Comparison of ENCODE assay signal across 8 mouse cellular contexts in the genomic region with DNA sequence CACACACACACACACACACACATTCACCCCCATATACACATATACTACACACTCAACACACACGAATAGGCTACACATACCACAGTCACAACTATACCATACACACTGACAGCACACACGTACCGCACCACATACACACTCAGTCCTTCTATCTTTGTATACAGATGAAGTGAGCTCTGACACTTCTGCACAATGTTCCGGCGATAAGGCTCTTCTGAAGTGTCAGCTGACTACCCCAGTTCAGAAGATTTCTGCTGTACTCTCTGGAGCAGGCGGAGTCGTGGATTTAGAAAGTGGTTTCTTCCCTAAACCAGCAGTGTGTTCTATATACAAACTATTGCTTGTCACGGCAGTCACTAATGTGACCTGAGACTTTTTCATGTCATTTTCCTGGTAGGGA. TPM values are rescaled to one million over a fixed set of nuclear protein-coding genes. Genes with fewer than 3 reads are reported as not detected.
DNase-seq lines count a peak whose midpoint lies in the region; ATAC-seq and TF ChIP-seq lines count a peak whose summit lies in the region.

No protein-coding gene starts in this region.

- peaks cover 58% of the 10 kb centered on the region for H3K36me3 ChIP-seq in midbrain, embryonic 10.5 days
- peaks cover 36% of the 10 kb centered on the region for H3K36me3 ChIP-seq in midbrain, postnatal 0 days (ENCODE audit: insufficient read depth, low read length)
- H3K36me3 ChIP-seq in limb, embryonic 10.5 days = peaks cover 61% of the 10 kb centered on the region
- H3K36me3 ChIP-seq in stomach, embryonic 15.5 days = peaks cover 33% of the 10 kb centered on the region

- no peak for TF ChIP-seq CTCF in gastrocnemius, adult 2 months (IDR thresholded peaks at IDR 0.05)
- no peak for TF ChIP-seq CTCF in midbrain, postnatal 0 days (IDR thresholded peaks at IDR 0.05)

- no peaks in the 10 kb centered on the region for H3K9me3 ChIP-seq in midbrain, embryonic 10.5 days (replicated peaks)
- no peaks in the 10 kb centered on the region for H3K9me3 ChIP-seq in midbrain, postnatal 0 days (ENCODE audit: low read length)
- no peaks in the 10 kb centered on the region for H3K9me3 ChIP-seq in limb, embryonic 10.5 days (replicated peaks)
- H3K9me3 ChIP-seq in stomach, embryonic 15.5 days = no peaks in the 10 kb centered on the region

- intact Hi-C loops in gastrocnemius, adult 2 months (cut with DNase I) = no loop called here

- H3K9ac ChIP-seq in midbrain, postnatal 0 days (replicated peaks; ENCODE audit: low read length, poor library complexity, severe bottlenecking) = no peak overlapping the region
- no peak overlapping the region for H3K9ac ChIP-seq in stomach, embryonic 15.5 days

- H3K4me3 ChIP-seq in gastrocnemius, adult 2 months = no peak overlapping the region
- no peak overlapping the region for H3K4me3 ChIP-seq in midbrain, embryonic 10.5 days
- H3K4me3 ChIP-seq in midbrain, postnatal 0 days (ENCODE audit: low read depth, low read length) = no peak overlapping the region
- no peak overlapping the region for H3K4me3 ChIP-seq in limb, embryonic 10.5 days
- no peak overlapping the region for H3K4me3 ChIP-seq in stomach, embryonic 15.5 days (replicated peaks)

- no peak for DNase-seq in gastrocnemius, adult 2 months
- no peak for DNase-seq in gastrocnemius, adult 8-10 months (ENCODE audit: low spot score in 2 of 2)
- DNase-seq in midbrain, embryonic 10.5 days (ENCODE audit: low spot score) = no peak
- no peak for DNase-seq in midbrain, postnatal 0 days (ENCODE audit: low spot score)
- no peak for DNase-seq in limb, embryonic 10.5 days (ENCODE audit: low spot score)
- DNase-seq in right cerebral cortex, postnatal 10 days (ENCODE audit: low spot score in 2 of 2) = no peak

- no peaks in the 10 kb centered on the region for H3K27me3 ChIP-seq in midbrain, embryonic 10.5 days (ENCODE audit: low read depth, poor library complexity, severe bottlenecking)
- no peaks in the 10 kb centered on the region for H3K27me3 ChIP-seq in midbrain, postnatal 0 days (ENCODE audit: insufficient read depth, low read length)
- H3K27me3 ChIP-seq in limb, embryonic 10.5 days (ENCODE audit: low read depth, poor library complexity, severe bottlenecking) = no peaks in the 10 kb centered on the region
- no peaks in the 10 kb centered on the region for H3K27me3 ChIP-seq in stomach, embryonic 15.5 days (replicated peaks)

- H3K27ac ChIP-seq in gastrocnemius, adult 2 months = peak overlapping the region; percentile 79; the same call in 1 of the 2 replicates
- peak overlapping the region; percentile 83 for H3K27ac ChIP-seq in midbrain, embryonic 10.5 days (replicated peaks)
- H3K27ac ChIP-seq in midbrain, postnatal 0 days (ENCODE audit: low read depth, low read length) = no peak overlapping the region
- peak overlapping the region; percentile 69; the same call in 1 of the 2 replicates for H3K27ac ChIP-seq in limb, embryonic 10.5 days
- H3K27ac ChIP-seq in stomach, embryonic 15.5 days = no peak overlapping the region; the same call in 1 of the 2 replicates

- ATAC-seq in midbrain, postnatal 0 days (ENCODE audit: low FRiP score) = no peak
- ATAC-seq in stomach, embryonic 15.5 days (ENCODE audit: insufficient read depth, low FRiP score, low read depth) = 0 out of 2 replicates have a peak, but pooled peaks have one; percentile 15
- ATAC-seq in granulocyte monocyte progenitor cell, adult 5-6 weeks (replicated peaks; ENCODE audit: poor library complexity, severe bottlenecking) = no peak

- H3K4me2 ChIP-seq in midbrain, postnatal 0 days (ENCODE audit: low read depth, low read length, poor library complexity, severe bottlenecking) = no peak overlapping the region
- no peak overlapping the region for H3K4me2 ChIP-seq in stomach, embryonic 15.5 days

- peaks cover 57% of the 10 kb centered on the region for H3K4me1 ChIP-seq in midbrain, embryonic 10.5 days
- peaks cover 17% of the 10 kb centered on the region for H3K4me1 ChIP-seq in midbrain, postnatal 0 days (ENCODE audit: insufficient read depth, low read length)
- peaks cover 46% of the 10 kb centered on the region for H3K4me1 ChIP-seq in limb, embryonic 10.5 days
- peaks cover 51% of the 10 kb centered on the region for H3K4me1 ChIP-seq in stomach, embryonic 15.5 days

- 90% methylated on average over 8 of the region's 8 CpGs for WGBS in midbrain, embryonic 10.5 days
- WGBS in midbrain, postnatal 0 days = 90% methylated on average over 8 of the region's 8 CpGs
- WGBS in limb, embryonic 10.5 days = 94% methylated on average over 8 of the region's 8 CpGs
- 73% methylated on average over 8 of the region's 8 CpGs for WGBS in stomach, embryonic 15.5 days

RNA-seq across cellular contexts. Expression of a gene that starts 22.0 kb away (rescaled TPM):
- 1 to 10 TPM; 4.1 to 6.2 TPM for total RNA-seq in gastrocnemius, adult 2 months (2021)
- total RNA-seq in gastrocnemius, adult 8-10 months (2022) = 1 to 10 TPM; 4.6 to 6.2 (median 5.1) TPM
- polyA plus RNA-seq in midbrain, embryonic 10.5 days (2016; fragmentation: Nextera tagmentation; extraction: Ambion mirVana) = 58.1 and 69.2 TPM in 2 replicates
- 52.3 and 75.5 TPM in 2 replicates for total RNA-seq in midbrain, postnatal 0 days (2014; rRNA removed)
- 54.3 and 56.2 TPM in 2 replicates for polyA plus RNA-seq in midbrain, postnatal 0 days (2015; fragmentation: Nextera tagmentation; extraction: Ambion mirVana)
- polyA plus RNA-seq in limb, embryonic 10.5 days (2016; fragmentation: Nextera tagmentation; extraction: Ambion mirVana) = 40.5 and 42.6 TPM in 2 replicates
- polyA plus RNA-seq in stomach, embryonic 15.5 days (2015; fragmentation: Nextera tagmentation; extraction: Ambion mirVana) = 36.2 and 37.1 TPM in 2 replicates
- total RNA-seq in granulocyte monocyte progenitor cell, adult 5-6 weeks (2014; fragmentation: Nextera tagmentation) = 7.6 and 11.1 TPM in 2 replicates
- 9.5 and 11.6 TPM in 2 replicates for total RNA-seq in granulocyte monocyte progenitor cell, adult 5-6 weeks (2017)

RNA-seq across cellular contexts. Expression of a gene that starts 36.6 kb away (rescaled TPM):
- 10 to 100 TPM in 1 of 2 experiments, 1 to 10 TPM in 1; 5.6 to 14.3 TPM for total RNA-seq in gastrocnemius, adult 2 months (2021)
- 10 to 100 TPM in 2 of 4 experiments, 1 to 10 TPM in 2; 8.7 to 15.9 (median 11.4) TPM for total RNA-seq in gastrocnemius, adult 8-10 months (2022)
- polyA plus RNA-seq in midbrain, embryonic 10.5 days (2016; fragmentation: Nextera tagmentation; extraction: Ambion mirVana) = 6.6 and 9.2 TPM in 2 replicates
- 42.9 and 45.4 TPM in 2 replicates for total RNA-seq in midbrain, postnatal 0 days (2014; rRNA removed)
- 25.8 and 30.8 TPM in 2 replicates for polyA plus RNA-seq in midbrain, postnatal 0 days (2015; fragmentation: Nextera tagmentation; extraction: Ambion mirVana)
- 7.1 and 8.3 TPM in 2 replicates for polyA plus RNA-seq in limb, embryonic 10.5 days (2016; fragmentation: Nextera tagmentation; extraction: Ambion mirVana)
- polyA plus RNA-seq in stomach, embryonic 15.5 days (2015; fragmentation: Nextera tagmentation; extraction: Ambion mirVana) = 24.0 and 27.0 TPM in 2 replicates
- total RNA-seq in granulocyte monocyte progenitor cell, adult 5-6 weeks (2014; fragmentation: Nextera tagmentation) = 11.5 and 39.3 TPM in 2 replicates
- total RNA-seq in granulocyte monocyte progenitor cell, adult 5-6 weeks (2017) = 10.1 and 16.9 TPM in 2 replicates

Comparison
In these comparisons a context has a peak if more than half of its experiments do, and no peak if none do; other contexts are left out.
1. H3K27ac ChIP-seq: peak in gastrocnemius, adult 2 months (single experiment), midbrain, embryonic 10.5 days (single experiment) and limb, embryonic 10.5 days (single experiment); none in midbrain, postnatal 0 days (single experiment) and stomach, embryonic 15.5 days (single experiment).